Mouse (Mus musculus): Measurements from ENCODE around the gene Arcn1. TPM values are rescaled to one million over a fixed set of nuclear protein-coding genes. Genes with fewer than 3 reads are reported as not detected.
A peak's percentile ranks its signal among the peaks of the same experiment; 100 is the strongest.

Arcn1 gene
- polyA plus RNA-seq, 1 experiment from 2014 or later = 193 TPM

DNA sequence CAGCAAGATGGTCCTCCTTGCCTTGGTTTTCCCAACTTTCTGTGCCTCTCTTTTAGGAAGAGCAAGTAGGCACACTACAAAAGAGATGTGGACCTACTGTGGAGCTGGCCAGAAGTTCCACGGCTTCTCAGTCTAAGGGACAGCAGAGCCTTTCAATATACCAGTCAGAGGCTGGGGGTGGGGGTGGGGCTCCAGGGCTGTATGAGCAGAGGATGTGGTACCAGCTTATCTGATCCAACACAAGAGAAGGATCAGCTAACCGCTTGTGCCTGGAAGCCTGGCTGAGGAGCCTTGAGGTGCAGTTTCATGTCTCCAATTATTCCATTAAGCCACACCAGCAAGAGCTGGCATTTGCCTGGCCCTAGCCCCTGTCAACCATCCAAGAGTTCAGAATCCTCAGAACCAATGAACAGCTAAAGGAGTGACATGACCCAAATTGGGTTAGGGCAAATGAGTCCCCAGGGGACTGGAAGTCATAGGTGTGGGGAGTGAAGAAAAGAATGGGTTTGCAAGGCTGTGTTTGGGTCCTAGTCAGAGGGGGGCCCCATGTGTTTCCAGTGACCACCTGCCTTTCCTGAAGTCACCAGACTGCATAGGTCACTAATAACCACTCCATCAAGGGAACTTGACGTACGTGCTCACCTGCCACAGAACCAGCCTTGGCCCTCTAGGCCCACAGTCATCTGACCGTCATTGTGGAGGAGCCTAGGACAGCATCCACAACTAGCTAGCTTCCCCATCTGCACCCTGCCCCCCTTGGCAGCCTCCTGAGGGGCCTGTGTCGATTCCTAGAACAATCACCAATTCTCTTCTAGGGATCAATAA, 50.4 kb downstream of the Arcn1 start:
- ATAC-seq = no peak
- 0 out of 2 replicates have a peak, but pooled peaks cover 11% of the 10 kb centered on the region for H3K36me3 ChIP-seq
- no peak overlapping the region for H3K4me2 ChIP-seq (replicated peaks)
- H3K9me3 ChIP-seq = no peaks in the 10 kb centered on the region
- H3K9ac ChIP-seq = no peak overlapping the region
- no peak overlapping the region for H3K27ac ChIP-seq
- no peak overlapping the region for H3K4me3 ChIP-seq (replicated peaks)
- no peaks in the 10 kb centered on the region for H3K27me3 ChIP-seq (replicated peaks)
- 77% methylated on average over 6 of the region's 6 CpGs for WGBS
- peaks cover 26% of the 10 kb centered on the region for H3K4me1 ChIP-seq (replicated peaks)

DNA sequence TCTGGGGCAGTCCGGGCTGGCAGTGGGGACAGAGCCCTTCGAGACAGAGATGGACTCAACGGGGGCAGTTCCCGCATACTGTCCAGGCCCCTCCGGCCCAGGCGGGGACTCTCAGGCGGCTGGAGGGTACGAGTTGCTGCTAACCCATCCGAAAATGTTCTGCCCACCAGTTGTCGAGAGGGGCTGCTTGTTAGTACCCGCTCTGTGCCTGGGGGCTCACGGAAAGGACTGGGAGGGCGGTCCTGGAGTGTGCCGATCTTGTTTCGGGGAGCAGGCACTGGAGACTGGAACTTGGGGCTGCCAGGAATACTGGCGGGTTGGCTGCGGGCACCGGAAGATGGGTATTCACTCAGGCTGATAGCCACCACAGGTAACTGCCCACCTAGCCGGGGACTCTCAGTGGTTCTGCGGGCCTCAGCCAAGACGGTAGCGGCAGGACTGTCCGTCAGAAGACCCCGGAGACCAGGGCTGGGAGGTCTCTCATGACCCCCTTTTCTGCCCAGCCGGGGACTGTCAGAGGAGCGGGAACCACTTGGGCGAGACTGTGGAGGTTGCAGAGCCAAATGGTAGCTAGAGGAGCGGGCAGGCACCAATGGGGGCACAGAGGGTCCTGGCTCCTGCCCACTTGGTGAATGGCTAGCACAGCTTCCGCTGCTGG, 51.8 kb downstream of the Arcn1 start:
- Histone ChIP-seq H3K4me3 (replicated peaks) (no peak overlapping the region), H3K27me3 (replicated peaks) (no peaks in the 10 kb centered on the region), H3K27ac (no peak overlapping the region), H3K9me3 (no peaks in the 10 kb centered on the region), H3K4me2 (replicated peaks) (no peak overlapping the region), H3K9ac (no peak overlapping the region), H3K36me3 (0 out of 2 replicates have a peak, but pooled peaks cover 11% of the 10 kb centered on the region), H3K4me1 (replicated peaks) (peaks cover 25% of the 10 kb centered on the region)
- WGBS = 96% methylated on average over 29 of the region's 29 CpGs
- ATAC-seq = no peak

DNA sequence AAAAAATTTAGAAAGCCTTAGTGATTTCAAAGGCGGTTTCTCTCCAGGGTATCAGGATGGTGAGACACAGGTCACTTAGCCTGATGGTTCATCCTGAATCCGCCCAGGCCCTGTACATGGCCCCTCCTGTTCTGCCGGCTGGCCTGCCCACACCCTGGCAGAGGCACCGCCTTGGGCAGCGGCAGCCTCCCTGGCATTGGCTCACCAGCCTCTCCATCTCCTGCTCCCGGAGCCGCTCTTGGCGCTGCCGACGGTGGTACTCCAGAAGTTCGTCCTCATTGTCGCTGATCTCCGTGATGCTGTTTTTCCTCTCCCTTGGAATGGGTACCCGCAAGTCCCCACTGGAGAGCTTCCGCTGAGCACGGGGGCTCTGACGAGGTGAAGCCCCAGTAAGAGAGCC, 52.5 kb downstream of the Arcn1 start:
- Histone ChIP-seq H3K9me3 (no peaks in the 10 kb centered on the region), H3K4me2 (replicated peaks) (no peak overlapping the region), H3K4me1 (replicated peaks) (peaks cover 18% of the 10 kb centered on the region), H3K36me3 (0 out of 2 replicates have a peak, but pooled peaks cover 11% of the 10 kb centered on the region), H3K27me3 (replicated peaks) (no peaks in the 10 kb centered on the region), H3K4me3 (replicated peaks) (no peak overlapping the region), H3K9ac (no peak overlapping the region), H3K27ac (no peak overlapping the region)
- WGBS = 89% methylated on average over 17 of the region's 17 CpGs
- no peak for ATAC-seq

DNA sequence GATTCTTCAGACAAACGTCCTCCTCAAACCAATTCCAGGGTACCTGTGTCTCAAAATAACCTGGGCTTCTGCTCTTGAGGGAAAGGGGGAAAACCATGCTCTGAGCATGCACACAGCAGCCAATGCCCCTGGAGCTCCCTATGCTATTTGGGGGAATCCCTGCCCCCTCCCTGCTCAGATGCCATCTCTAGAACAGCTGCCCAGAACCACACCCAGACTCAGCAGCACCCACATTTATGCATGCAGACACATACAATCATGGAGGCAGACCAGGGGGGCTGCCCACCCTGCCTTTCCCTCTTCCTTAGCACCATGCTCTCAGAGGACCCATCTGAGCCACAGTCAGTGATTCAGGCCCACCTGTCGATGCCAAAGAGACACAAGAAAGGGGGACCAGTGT, 54.1 kb downstream of the Arcn1 start:
- H3K27ac ChIP-seq = no peak overlapping the region
- no peaks in the 10 kb centered on the region for H3K27me3 ChIP-seq (replicated peaks)
- H3K4me1 ChIP-seq (replicated peaks) = peaks cover 25% of the 10 kb centered on the region
- no peaks in the 10 kb centered on the region for H3K9me3 ChIP-seq
- H3K4me2 ChIP-seq (replicated peaks) = no peak overlapping the region
- H3K36me3 ChIP-seq = 0 out of 2 replicates have a peak, but pooled peaks cover 11% of the 10 kb centered on the region
- no peak overlapping the region for H3K4me3 ChIP-seq (replicated peaks)
- no peak overlapping the region for H3K9ac ChIP-seq
- WGBS = 60% methylated on average over 2 of the region's 2 CpGs
- no peak for ATAC-seq

DNA sequence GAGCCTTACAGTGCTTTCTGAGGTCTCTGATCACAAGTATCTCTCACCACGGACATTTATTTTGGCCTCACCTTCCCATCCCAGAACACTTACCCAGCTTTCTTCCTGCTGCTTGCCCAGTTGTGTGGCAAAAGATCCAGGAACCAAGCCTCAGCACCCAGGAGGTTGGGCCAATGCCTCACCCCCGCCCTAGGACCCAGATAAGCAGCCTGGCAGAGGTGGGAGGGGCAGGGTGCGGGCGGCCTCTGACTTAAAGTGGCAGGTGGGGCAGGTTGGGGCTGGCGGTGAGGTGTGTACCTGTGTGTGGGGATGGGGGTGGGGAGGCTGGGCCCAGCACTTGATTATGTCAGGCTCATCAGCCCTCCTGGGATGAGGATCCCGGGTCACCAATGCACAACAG, 54.6 kb downstream of the Arcn1 start:
- H3K27ac ChIP-seq = no peak overlapping the region
- H3K9ac ChIP-seq = no peak overlapping the region
- H3K27me3 ChIP-seq (replicated peaks) = no peaks in the 10 kb centered on the region
- H3K4me2 ChIP-seq (replicated peaks) = no peak overlapping the region
- H3K36me3 ChIP-seq = 0 out of 2 replicates have a peak, but pooled peaks cover 11% of the 10 kb centered on the region
- peaks cover 29% of the 10 kb centered on the region for H3K4me1 ChIP-seq (replicated peaks)
- peak; percentile 48; the same call in 1 of the 2 replicates for ATAC-seq
- no peak overlapping the region for H3K4me3 ChIP-seq (replicated peaks)
- WGBS = 73% methylated on average over 6 of the region's 6 CpGs
- no peaks in the 10 kb centered on the region for H3K9me3 ChIP-seq

DNA sequence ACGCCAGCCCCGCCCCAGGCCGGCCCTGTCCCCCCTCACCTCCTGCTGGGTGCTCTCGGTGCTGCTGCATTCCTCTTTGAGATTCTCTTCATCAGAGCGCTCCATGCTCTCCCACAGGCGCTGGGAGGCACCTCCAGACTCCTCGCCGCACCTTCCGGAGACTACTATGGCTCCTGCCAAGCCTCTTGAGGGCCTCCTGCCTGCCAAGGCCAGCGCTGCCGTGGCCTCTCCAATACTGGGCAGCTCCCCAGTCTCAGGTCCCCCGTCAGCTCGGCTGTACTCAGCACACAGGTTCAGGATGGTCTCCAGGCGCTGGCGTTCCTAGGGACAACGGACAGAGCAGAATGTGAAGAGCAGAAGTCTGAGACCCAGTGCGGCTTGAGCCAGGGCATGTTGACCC, 56.0 kb downstream of the Arcn1 start:
- WGBS = 66% methylated on average over 17 of the region's 17 CpGs
- Histone ChIP-seq H3K4me2 (replicated peaks) (no peak overlapping the region), H3K27me3 (replicated peaks) (no peaks in the 10 kb centered on the region), H3K4me1 (replicated peaks) (peaks cover 32% of the 10 kb centered on the region), H3K27ac (no peak overlapping the region), H3K36me3 (0 out of 2 replicates have a peak, but pooled peaks cover 9% of the 10 kb centered on the region), H3K9me3 (no peaks in the 10 kb centered on the region), H3K4me3 (replicated peaks) (no peak overlapping the region), H3K9ac (no peak overlapping the region)
- ATAC-seq = no peak

DNA sequence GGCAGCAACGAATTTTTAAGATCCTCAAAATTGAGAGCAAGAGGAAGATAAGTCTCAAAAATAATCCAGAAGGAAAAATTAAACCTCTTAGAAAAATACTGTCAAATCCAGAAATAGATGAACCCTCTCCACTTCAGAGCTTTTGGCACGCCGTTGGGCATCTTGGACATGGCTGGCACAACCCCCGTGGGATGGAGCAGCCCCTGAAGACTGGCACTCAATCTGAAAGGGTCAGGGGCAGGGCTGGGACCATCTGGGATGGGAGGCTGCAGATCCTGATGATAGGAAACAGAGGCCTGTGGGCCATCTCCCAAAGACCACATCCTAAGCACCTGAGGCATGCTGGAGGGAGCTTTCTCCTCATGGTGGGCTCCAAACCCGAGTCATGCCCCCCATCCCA, 57.4 kb downstream of the Arcn1 start:
- Histone ChIP-seq H3K36me3 (0 out of 2 replicates have a peak, but pooled peaks cover 2% of the 10 kb centered on the region), H3K4me2 (replicated peaks) (no peak overlapping the region)
- 81% methylated on average over 5 of the region's 5 CpGs for WGBS

DNA sequence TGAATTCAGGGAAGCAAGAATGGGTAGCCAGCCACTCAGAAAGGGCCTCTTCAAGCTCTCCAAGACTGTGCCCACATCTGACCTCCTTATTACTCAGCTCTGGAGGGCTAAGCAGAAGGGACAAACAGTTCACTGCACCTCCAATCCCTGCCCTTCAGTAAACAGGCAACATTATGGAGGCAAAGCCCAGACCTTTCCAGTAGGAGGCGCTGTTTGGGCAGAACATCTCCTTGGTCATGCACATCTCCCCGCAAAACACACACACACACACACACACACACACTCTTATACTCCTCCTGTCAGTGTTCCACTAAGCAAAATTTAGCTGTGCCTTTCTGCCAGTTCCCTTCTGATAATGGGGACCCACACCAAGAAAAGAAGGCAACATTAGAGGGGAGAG, 58.0 kb downstream of the Arcn1 start:
- no peaks in the 10 kb centered on the region for H3K36me3 ChIP-seq
- no peak overlapping the region for H3K9ac ChIP-seq
- H3K4me1 ChIP-seq (replicated peaks) = peaks cover 32% of the 10 kb centered on the region
- H3K27me3 ChIP-seq (replicated peaks) = no peaks in the 10 kb centered on the region
- WGBS = 57% methylated on average over 2 of the region's 2 CpGs
- ATAC-seq = no peak
- no peak overlapping the region for H3K4me3 ChIP-seq (replicated peaks)
- no peaks in the 10 kb centered on the region for H3K9me3 ChIP-seq
- no peak overlapping the region for H3K4me2 ChIP-seq (replicated peaks)
- no peak overlapping the region for H3K27ac ChIP-seq

More for the DNA sequence above, 57.4 kb downstream of the Arcn1 start:
- H3K4me3 ChIP-seq (replicated peaks) = no peak overlapping the region
- peaks cover 32% of the 10 kb centered on the region for H3K4me1 ChIP-seq (replicated peaks)
- H3K27ac ChIP-seq = no peak overlapping the region
- H3K9ac ChIP-seq = no peak overlapping the region
- H3K27me3 ChIP-seq (replicated peaks) = no peaks in the 10 kb centered on the region
- no peaks in the 10 kb centered on the region for H3K9me3 ChIP-seq
- no peak for ATAC-seq

DNA sequence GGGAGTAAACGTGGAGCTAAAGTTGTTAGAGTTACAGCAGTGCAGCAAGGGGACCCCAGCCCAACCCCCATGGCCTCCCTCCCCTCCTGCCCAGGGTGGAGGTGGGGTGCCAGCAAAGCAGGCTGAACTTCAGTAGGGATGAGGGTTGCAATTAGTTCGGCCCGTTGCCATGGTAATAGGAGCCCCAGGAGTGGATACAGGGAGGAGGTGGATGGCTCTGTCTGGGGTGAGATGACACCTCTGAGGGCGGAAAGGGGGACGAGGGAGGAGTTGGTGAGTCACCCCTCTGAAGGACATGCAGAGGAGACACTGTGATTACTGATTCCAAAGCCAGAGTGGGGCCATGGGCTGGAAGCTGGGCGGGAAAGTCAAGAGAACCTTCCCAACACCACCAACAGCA, 58.7 kb downstream of the Arcn1 start:
- H3K9me3 ChIP-seq = no peaks in the 10 kb centered on the region
- H3K4me2 ChIP-seq (replicated peaks) = peak overlapping the region; percentile 88
- peak overlapping the region; percentile 45; the same call in 1 of the 2 replicates for H3K9ac ChIP-seq
- WGBS = 27% methylated on average over 6 of the region's 6 CpGs
- no peaks in the 10 kb centered on the region for H3K36me3 ChIP-seq
- no peak; the same call in 1 of the 2 replicates for ATAC-seq
- peaks cover 32% of the 10 kb centered on the region for H3K4me1 ChIP-seq (replicated peaks)
- peak overlapping the region; percentile 44 for H3K4me3 ChIP-seq (replicated peaks)
- no peaks in the 10 kb centered on the region for H3K27me3 ChIP-seq (replicated peaks)
- no peak overlapping the region for H3K27ac ChIP-seq

DNA sequence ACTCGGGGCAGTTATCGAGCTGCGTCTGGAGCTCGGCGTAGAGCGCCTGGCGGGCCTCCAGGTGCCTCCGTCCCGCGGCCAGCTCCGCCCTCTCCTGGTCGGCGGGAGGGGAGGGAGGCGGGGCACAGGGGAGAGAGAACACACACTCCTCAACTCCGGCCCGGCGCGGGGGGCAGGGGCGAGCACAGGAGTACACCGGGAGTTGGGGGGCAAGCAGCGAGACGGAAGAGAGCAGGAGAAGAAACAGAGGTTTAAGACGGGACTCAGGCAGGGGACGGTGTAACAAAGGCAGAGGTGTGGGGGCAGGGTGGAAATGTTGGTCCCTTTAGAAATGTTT, 59.2 kb downstream of the Arcn1 start:
- Histone ChIP-seq H3K27me3 (replicated peaks) (no peaks in the 10 kb centered on the region), H3K4me3 (replicated peaks) (peak overlapping the region; percentile 44), H3K36me3 (no peaks in the 10 kb centered on the region; the same call in 1 of the 2 replicates), H3K4me2 (replicated peaks) (peak overlapping the region; percentile 88), H3K9me3 (no peaks in the 10 kb centered on the region), H3K27ac (peak overlapping the region; percentile 57; the same call in 1 of the 2 replicates), H3K4me1 (replicated peaks) (peaks cover 28% of the 10 kb centered on the region), H3K9ac (peak overlapping the region; percentile 45)
- 5% methylated on average over 22 of the region's 24 CpGs for WGBS
- ATAC-seq = peak; percentile 90

DNA sequence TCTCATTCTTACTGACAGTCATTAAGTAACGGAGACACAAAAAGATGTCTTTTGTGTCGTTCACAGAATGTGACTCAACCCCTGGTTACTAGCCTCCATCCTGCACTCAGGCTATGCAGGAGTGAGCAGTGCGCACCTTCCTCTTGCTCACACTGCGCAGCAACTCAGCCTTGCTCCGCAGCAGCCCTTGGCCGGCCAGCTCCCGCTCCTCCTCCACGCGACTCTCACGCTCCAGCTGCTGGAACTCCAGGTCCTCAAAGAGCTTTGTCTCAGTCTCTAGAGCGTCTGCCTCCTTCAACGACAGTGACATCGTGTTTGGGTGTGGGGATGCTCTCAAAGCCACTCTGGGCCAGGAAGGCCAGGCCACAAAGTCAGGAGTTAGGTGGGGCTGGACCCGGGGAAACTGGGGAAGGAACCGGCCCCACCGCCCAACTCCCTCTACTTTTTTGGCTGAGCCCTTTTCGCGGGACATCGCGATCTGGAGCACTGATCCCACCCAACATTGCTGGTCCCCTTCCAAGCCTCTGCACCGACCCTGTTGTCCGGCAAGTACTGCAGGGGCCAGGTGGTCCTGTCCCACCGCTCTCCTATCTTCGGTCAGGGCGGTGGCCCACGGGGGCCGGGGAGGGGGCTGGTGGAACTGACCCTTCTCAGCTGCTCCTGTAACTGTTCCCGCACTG, 59.8 kb downstream of the Arcn1 start:
- 23% methylated on average over 28 of the region's 28 CpGs for WGBS
- peak overlapping the region; percentile 88 for H3K4me2 ChIP-seq (replicated peaks)
- H3K27me3 ChIP-seq (replicated peaks) = no peaks in the 10 kb centered on the region
- H3K4me1 ChIP-seq (replicated peaks) = peaks cover 23% of the 10 kb centered on the region
- H3K9me3 ChIP-seq = no peaks in the 10 kb centered on the region
- H3K9ac ChIP-seq = peak overlapping the region; percentile 45
- H3K27ac ChIP-seq = peak overlapping the region; percentile 57; the same call in 1 of the 2 replicates
- ATAC-seq = peak; percentile 27
- H3K4me3 ChIP-seq (replicated peaks) = peak overlapping the region; percentile 44
- no peaks in the 10 kb centered on the region; the same call in 1 of the 2 replicates for H3K36me3 ChIP-seq

DNA sequence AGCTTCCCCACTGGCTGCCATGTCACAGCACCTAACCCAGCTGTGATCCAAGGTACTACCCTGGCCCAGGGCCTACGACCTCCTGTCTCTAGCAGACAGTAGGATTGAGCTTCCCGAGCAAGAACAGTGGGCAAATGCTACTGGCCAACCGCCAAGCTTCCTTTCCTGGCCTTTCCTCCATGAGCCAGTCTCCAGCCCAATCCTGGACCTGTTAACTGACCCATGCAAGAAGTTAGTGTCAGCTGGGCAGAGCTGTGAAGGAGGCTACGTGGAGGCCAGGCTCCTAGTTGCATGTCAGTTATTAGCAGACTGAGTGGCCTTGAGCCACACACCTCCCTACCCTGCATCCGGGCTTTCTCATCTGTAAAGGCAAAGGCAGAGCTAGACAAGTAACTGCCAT, 67.9 kb downstream of the Arcn1 start:
- H3K27ac ChIP-seq = no peak overlapping the region
- no peaks in the 10 kb centered on the region for H3K4me1 ChIP-seq (replicated peaks)
- H3K4me3 ChIP-seq (replicated peaks) = no peak overlapping the region
- no peaks in the 10 kb centered on the region; the same call in none of the 2 replicates for H3K36me3 ChIP-seq
- H3K9me3 ChIP-seq = no peaks in the 10 kb centered on the region
- no peak overlapping the region for H3K9ac ChIP-seq
- no peaks in the 10 kb centered on the region for H3K27me3 ChIP-seq (replicated peaks)
- 84% methylated on average over 5 of the region's 5 CpGs for WGBS
- H3K4me2 ChIP-seq (replicated peaks) = no peak overlapping the region
- ATAC-seq = no peak
